Mouse (Mus musculus): ENCODE measurements around the gene Ccl20. TPM values are rescaled to one million over a fixed set of nuclear protein-coding genes. Genes with fewer than 3 reads are reported as not detected.
A peak's percentile ranks its signal among the peaks of the same experiment; 100 is the strongest.

The Ccl20 gene
- polyA plus RNA-seq, 1 experiment from 2014 or later = 3.4 TPM

- WGBS = 83% methylated on average over 2 of the region's 2 CpGs
- ATAC-seq (replicated peaks; ENCODE audit: low FRiP score, low TSS enrichment, low read depth) (no peak), DNase-seq (ENCODE audit: low spot score) (no peak)
- Histone ChIP-seq H3K27ac (ENCODE audit: low read depth) (no peak overlapping the region), H3K36me3 (ENCODE audit: control insufficient read depth, insufficient read depth, low read length) (no peaks in the 10 kb centered on the region), H3K9me3 (ENCODE audit: control insufficient read depth, low read length) (no peaks in the 10 kb centered on the region), H3K4me2 (ENCODE audit: low read length) (no peak overlapping the region), H3K4me1 (replicated peaks; ENCODE audit: control insufficient read depth, insufficient read depth, low read length) (no peaks in the 10 kb centered on the region), H3K27me3 (replicated peaks; ENCODE audit: control insufficient read depth, insufficient read depth, low read length) (no peaks in the 10 kb centered on the region), H3K9ac (ENCODE audit: low read length) (no peak overlapping the region), H3K4me3 (ENCODE audit: low read depth, low read length) (no peak overlapping the region)
Observed at GRCm38 (mm10) chr1:83099160-83099559, 17.4 kb upstream of the Ccl20 start.

DNA sequence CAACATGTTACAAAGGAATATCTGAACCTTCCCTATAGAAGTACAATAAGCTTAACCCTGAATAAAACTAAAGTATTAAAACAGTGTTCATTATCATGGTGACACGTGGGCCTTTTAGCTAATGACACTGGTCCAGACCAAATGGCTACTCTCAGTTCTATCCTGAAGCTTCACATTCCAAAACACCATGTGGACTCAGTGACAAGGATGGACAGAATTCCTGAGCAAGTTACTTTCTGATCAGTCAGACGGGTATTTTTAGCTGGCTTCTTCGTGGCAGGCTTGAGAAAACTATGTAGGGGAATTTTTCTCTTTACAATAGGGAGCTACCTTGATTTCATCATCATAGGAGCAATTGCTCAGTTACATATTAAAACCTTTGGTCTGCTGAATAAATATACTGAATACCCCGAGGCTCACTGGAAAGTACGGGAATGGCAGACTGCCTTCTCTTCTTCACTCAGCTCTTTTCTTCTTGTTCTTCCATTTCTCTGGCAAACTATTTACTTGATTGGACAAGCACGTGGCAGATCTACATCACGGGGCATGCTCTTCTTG is 16.9 kb upstream of the Ccl20 start:
- 67% methylated on average over 7 of the region's 7 CpGs for WGBS
- Histone ChIP-seq H3K27ac (ENCODE audit: low read depth) (no peak overlapping the region), H3K4me3 (ENCODE audit: low read depth, low read length) (no peak overlapping the region), H3K4me2 (ENCODE audit: low read length) (no peak overlapping the region), H3K9ac (ENCODE audit: low read length) (no peak overlapping the region), H3K36me3 (ENCODE audit: control insufficient read depth, insufficient read depth, low read length) (no peaks in the 10 kb centered on the region), H3K9me3 (ENCODE audit: control insufficient read depth, low read length) (no peaks in the 10 kb centered on the region), H3K4me1 (replicated peaks; ENCODE audit: control insufficient read depth, insufficient read depth, low read length) (no peaks in the 10 kb centered on the region), H3K27me3 (replicated peaks; ENCODE audit: control insufficient read depth, insufficient read depth, low read length) (no peaks in the 10 kb centered on the region)
- no peak for DNase-seq (ENCODE audit: low spot score)
- ATAC-seq (replicated peaks; ENCODE audit: low FRiP score, low TSS enrichment, low read depth) = no peak

GRCm38 (mm10) chr1:83101891-83102290 is 14.7 kb upstream of the Ccl20 start:
- no peak overlapping the region for H3K27ac ChIP-seq (ENCODE audit: low read depth)
- no peak for DNase-seq (ENCODE audit: low spot score)

DNA sequence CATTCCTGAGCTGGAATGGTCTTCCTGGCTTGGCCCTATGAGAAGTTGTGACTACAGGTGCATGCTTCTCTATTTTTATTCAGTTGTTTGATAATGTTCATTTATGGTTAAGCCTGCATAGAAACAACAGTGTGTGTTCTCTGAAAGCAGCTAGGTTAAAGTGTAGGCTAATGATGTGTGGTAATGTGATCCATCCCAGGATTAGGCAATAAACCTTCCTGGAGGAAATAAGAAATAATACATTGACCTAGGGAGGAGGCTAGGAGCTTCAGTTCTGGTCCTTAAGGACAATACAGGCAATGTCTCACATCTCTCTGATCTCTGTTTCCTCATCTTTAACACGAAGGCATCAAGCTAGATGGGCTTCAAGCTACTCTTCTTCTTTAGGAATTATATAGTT is 11.1 kb upstream of the Ccl20 start:
- Histone ChIP-seq H3K4me3 (ENCODE audit: low read depth, low read length) (no peak overlapping the region), H3K9me3 (ENCODE audit: control insufficient read depth, low read length) (no peaks in the 10 kb centered on the region), H3K36me3 (ENCODE audit: control insufficient read depth, insufficient read depth, low read length) (no peaks in the 10 kb centered on the region), H3K27ac (ENCODE audit: low read depth) (no peak overlapping the region), H3K4me2 (ENCODE audit: low read length) (no peak overlapping the region), H3K4me1 (replicated peaks; ENCODE audit: control insufficient read depth, insufficient read depth, low read length) (no peaks in the 10 kb centered on the region), H3K27me3 (replicated peaks; ENCODE audit: control insufficient read depth, insufficient read depth, low read length) (no peaks in the 10 kb centered on the region), H3K9ac (ENCODE audit: low read length) (no peak overlapping the region)
- ATAC-seq (replicated peaks; ENCODE audit: low FRiP score, low TSS enrichment, low read depth) = no peak
- DNase-seq (ENCODE audit: low spot score) = no peak
- WGBS = 66% methylated on average over 1 of the region's 1 CpGs

More at GRCm38 (mm10) chr1:83101891-83102290, 14.7 kb upstream of the Ccl20 start:
- Histone ChIP-seq H3K4me2 (ENCODE audit: low read length) (no peak overlapping the region), H3K27me3 (replicated peaks; ENCODE audit: control insufficient read depth, insufficient read depth, low read length) (no peaks in the 10 kb centered on the region), H3K4me1 (replicated peaks; ENCODE audit: control insufficient read depth, insufficient read depth, low read length) (no peaks in the 10 kb centered on the region), H3K9me3 (ENCODE audit: control insufficient read depth, low read length) (no peaks in the 10 kb centered on the region), H3K9ac (ENCODE audit: low read length) (no peak overlapping the region), H3K4me3 (ENCODE audit: low read depth, low read length) (no peak overlapping the region), H3K36me3 (ENCODE audit: control insufficient read depth, insufficient read depth, low read length) (no peaks in the 10 kb centered on the region)
- ATAC-seq (replicated peaks; ENCODE audit: low FRiP score, low TSS enrichment, low read depth) = no peak
- 42% methylated on average over 3 of the region's 3 CpGs for WGBS

DNA sequence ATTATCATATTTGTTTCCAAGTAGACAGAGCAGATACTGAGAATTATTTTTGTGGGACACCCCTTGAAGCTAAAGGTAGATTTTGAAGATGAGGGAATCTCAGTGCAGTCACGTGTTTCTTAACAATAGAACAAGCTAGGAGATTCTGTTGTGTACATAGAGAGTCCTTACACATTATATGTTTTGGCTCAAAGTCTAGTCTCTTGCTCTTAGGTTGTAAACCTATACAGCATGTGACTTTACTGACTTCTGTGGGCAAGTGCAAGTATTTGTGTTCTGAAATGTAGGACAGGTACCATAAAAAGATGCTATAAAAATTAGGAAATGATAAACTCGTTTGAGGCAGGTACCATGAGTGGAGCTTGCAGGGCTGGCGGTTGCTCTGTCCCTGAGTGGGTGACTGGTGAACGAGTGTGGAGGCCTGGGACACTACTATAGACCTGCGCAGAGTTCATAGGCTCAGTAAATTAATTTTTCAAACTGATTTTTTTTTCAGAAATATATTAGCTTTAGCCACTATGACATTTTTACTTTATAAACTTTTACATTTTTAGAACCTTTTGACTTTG is 9.1 kb upstream of the Ccl20 start:
- DNase-seq (ENCODE audit: low spot score) (no peak), ATAC-seq (replicated peaks; ENCODE audit: low FRiP score, low TSS enrichment, low read depth) (peak; percentile 80)
- no peaks in the 10 kb centered on the region; the same call in 1 of the 2 replicates for H3K4me1 ChIP-seq (replicated peaks; ENCODE audit: control insufficient read depth, insufficient read depth, low read length)

DNA sequence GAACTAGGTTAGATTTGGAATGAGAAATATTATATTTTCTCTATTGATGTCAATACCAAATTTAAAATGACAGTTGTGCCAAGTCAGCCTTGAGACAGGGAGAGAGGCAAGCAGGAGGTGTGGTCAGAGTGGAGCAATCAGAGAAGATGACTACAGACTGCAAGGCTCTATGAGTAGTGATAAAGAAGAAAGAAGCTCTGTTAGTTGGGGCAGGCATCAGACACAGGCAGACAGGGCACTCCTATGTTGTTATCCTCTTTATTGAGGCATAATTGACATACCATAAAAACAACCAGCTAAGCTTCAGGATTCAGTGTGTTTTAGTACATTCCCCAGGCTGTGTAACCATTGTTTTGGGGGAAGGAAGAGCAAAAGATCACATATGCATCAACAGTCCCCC is 5.6 kb upstream of the Ccl20 start:
- Histone ChIP-seq H3K27me3 (replicated peaks; ENCODE audit: control insufficient read depth, insufficient read depth, low read length) (no peaks in the 10 kb centered on the region), H3K4me2 (ENCODE audit: low read length) (no peak overlapping the region), H3K4me3 (ENCODE audit: low read depth, low read length) (no peak overlapping the region), H3K36me3 (ENCODE audit: control insufficient read depth, insufficient read depth, low read length) (no peaks in the 10 kb centered on the region), H3K9ac (ENCODE audit: low read length) (no peak overlapping the region), H3K27ac (ENCODE audit: low read depth) (no peak overlapping the region), H3K4me1 (replicated peaks; ENCODE audit: control insufficient read depth, insufficient read depth, low read length) (no peaks in the 10 kb centered on the region; the same call in 1 of the 2 replicates), H3K9me3 (ENCODE audit: control insufficient read depth, low read length) (no peaks in the 10 kb centered on the region)
- DNase-seq (ENCODE audit: low spot score) = no peak
- peak; percentile 75 for ATAC-seq (replicated peaks; ENCODE audit: low FRiP score, low TSS enrichment, low read depth)

More for the DNA sequence above, 9.1 kb upstream of the Ccl20 start:
- Histone ChIP-seq H3K4me3 (ENCODE audit: low read depth, low read length) (no peak overlapping the region), H3K36me3 (ENCODE audit: control insufficient read depth, insufficient read depth, low read length) (no peaks in the 10 kb centered on the region), H3K27ac (ENCODE audit: low read depth) (no peak overlapping the region), H3K9ac (ENCODE audit: low read length) (no peak overlapping the region), H3K9me3 (ENCODE audit: control insufficient read depth, low read length) (no peaks in the 10 kb centered on the region), H3K4me2 (ENCODE audit: low read length) (no peak overlapping the region), H3K27me3 (replicated peaks; ENCODE audit: control insufficient read depth, insufficient read depth, low read length) (no peaks in the 10 kb centered on the region)
- WGBS = 72% methylated on average over 5 of the region's 5 CpGs

- ATAC-seq (replicated peaks; ENCODE audit: low FRiP score, low TSS enrichment, low read depth) (no peak), DNase-seq (ENCODE audit: low spot score) (no peak)
- WGBS = 67% methylated on average over 5 of the region's 5 CpGs
- Histone ChIP-seq H3K27me3 (replicated peaks; ENCODE audit: control insufficient read depth, insufficient read depth, low read length) (no peaks in the 10 kb centered on the region), H3K9me3 (ENCODE audit: control insufficient read depth, low read length) (no peaks in the 10 kb centered on the region), H3K27ac (ENCODE audit: low read depth) (no peak overlapping the region), H3K9ac (ENCODE audit: low read length) (no peak overlapping the region), H3K4me3 (ENCODE audit: low read depth, low read length) (no peak overlapping the region), H3K4me1 (replicated peaks; ENCODE audit: control insufficient read depth, insufficient read depth, low read length) (no peaks in the 10 kb centered on the region; the same call in 1 of the 2 replicates), H3K4me2 (ENCODE audit: low read length) (no peak overlapping the region), H3K36me3 (ENCODE audit: control insufficient read depth, insufficient read depth, low read length) (no peaks in the 10 kb centered on the region)
Observed at GRCm38 (mm10) chr1:83111726-83112125, 4.8 kb upstream of the Ccl20 start.

DNA sequence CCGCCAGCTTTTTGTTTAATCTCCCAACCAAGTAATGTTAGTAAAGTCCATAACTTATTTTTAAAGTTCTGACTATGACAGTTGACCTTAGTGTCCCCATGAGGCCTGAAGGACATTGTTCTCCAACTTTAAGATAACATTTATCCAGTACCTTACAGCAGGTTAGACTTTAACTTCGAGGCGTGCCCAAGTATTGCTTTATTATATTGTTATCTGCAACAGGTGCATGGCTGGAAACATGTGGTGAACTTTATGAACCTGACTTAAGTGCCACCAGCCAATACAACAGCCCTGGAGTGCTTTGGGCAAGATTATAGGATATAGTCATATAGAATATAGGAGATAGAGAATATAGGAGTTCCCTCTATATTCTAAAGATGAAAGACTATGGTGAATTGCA is 651 bp downstream of the Ccl20 start:
- 78% methylated on average over 3 of the region's 3 CpGs for WGBS
- Histone ChIP-seq H3K4me2 (ENCODE audit: low read length) (no peak overlapping the region), H3K4me3 (ENCODE audit: low read depth, low read length) (no peak overlapping the region), H3K4me1 (replicated peaks; ENCODE audit: control insufficient read depth, insufficient read depth, low read length) (no peaks in the 10 kb centered on the region), H3K27me3 (replicated peaks; ENCODE audit: control insufficient read depth, insufficient read depth, low read length) (no peaks in the 10 kb centered on the region), H3K9me3 (ENCODE audit: control insufficient read depth, low read length) (no peaks in the 10 kb centered on the region), H3K36me3 (ENCODE audit: control insufficient read depth, insufficient read depth, low read length) (no peaks in the 10 kb centered on the region), H3K9ac (ENCODE audit: low read length) (no peak overlapping the region), H3K27ac (ENCODE audit: low read depth) (no peak overlapping the region)
- no peak for DNase-seq (ENCODE audit: low spot score)
- ATAC-seq (replicated peaks; ENCODE audit: low FRiP score, low TSS enrichment, low read depth) = peak; percentile 59

GRCm38 (mm10) chr1:83117661-83118060 is 1.1 kb downstream of the Ccl20 start:
- no peaks in the 10 kb centered on the region for H3K36me3 ChIP-seq (ENCODE audit: control insufficient read depth, insufficient read depth, low read length)
- no peaks in the 10 kb centered on the region for H3K9me3 ChIP-seq (ENCODE audit: control insufficient read depth, low read length)
- H3K4me2 ChIP-seq (ENCODE audit: low read length) = no peak overlapping the region
- 88% methylated on average over 7 of the region's 7 CpGs for WGBS
- H3K27ac ChIP-seq (ENCODE audit: low read depth) = no peak overlapping the region
- DNase-seq (ENCODE audit: low spot score) (no peak), ATAC-seq (replicated peaks; ENCODE audit: low FRiP score, low TSS enrichment, low read depth) (no peak)
- H3K4me3 ChIP-seq (ENCODE audit: low read depth, low read length) = no peak overlapping the region
- no peaks in the 10 kb centered on the region for H3K4me1 ChIP-seq (replicated peaks; ENCODE audit: control insufficient read depth, insufficient read depth, low read length)
- H3K27me3 ChIP-seq (replicated peaks; ENCODE audit: control insufficient read depth, insufficient read depth, low read length) = no peaks in the 10 kb centered on the region
- no peak overlapping the region for H3K9ac ChIP-seq (ENCODE audit: low read length)

Measured in intestine, embryonic 14.5 days (tissue).